Mouse (Mus musculus): ENCODE data around the gene Olfr1173. TPM values are rescaled to one million over a fixed set of nuclear protein-coding genes. Genes with fewer than 3 reads are reported as not detected.

The Olfr1173 gene
- 0.13 TPM for polyA plus RNA-seq (2017; shearing (Covaris generic))

GRCm38 (mm10) chr2:88279775-88280174 is at the start of gene Olfr1173:
Gene Olfr1173 (minus strand): TSS chr2:88279875.

GRCm38 (mm10) chr2:88327115-88327514 is 47.4 kb upstream of the Olfr1173 start, which contains the start of gene Olfr1175-ps:
Gene Olfr1175-ps (minus strand): TSS chr2:88327215.

GRCm38 (mm10) chr2:88315035-88315434 is 35.4 kb upstream of the Olfr1173 start, which contains the start of gene Olfr1174-ps:
Gene Olfr1174-ps (minus strand): TSS chr2:88315135.

GRCm38 (mm10) chr2:88228234-88228633 is 51.4 kb downstream of the Olfr1173 start, which contains the start of gene Olfr1170:
Gene Olfr1170 (minus strand): TSS chr2:88228334.

Other genes starting within 250 kb of the Olfr1173 start
- not detected for gene Olfr73, start 242.2 kb downstream of the Olfr1173 start, polyA plus RNA-seq (2017; shearing (Covaris generic))
- gene Olfr1162, start 228.7 kb downstream of the Olfr1173 start, polyA plus RNA-seq (2017; shearing (Covaris generic)), result not detected
- not detected for gene Olfr1163, start 208.0 kb downstream of the Olfr1173 start, polyA plus RNA-seq (2017; shearing (Covaris generic))
- not detected for gene Olfr1164, start 185.9 kb downstream of the Olfr1173 start, polyA plus RNA-seq (2017; shearing (Covaris generic))
- not detected for gene Olfr1166, start 151.6 kb downstream of the Olfr1173 start, polyA plus RNA-seq (2017; shearing (Covaris generic))
- not detected for gene Olfr1167, start 124.7 kb downstream of the Olfr1173 start, polyA plus RNA-seq (2017; shearing (Covaris generic))
- not detected for gene Olfr1168, start 98.0 kb downstream of the Olfr1173 start, polyA plus RNA-seq (2017; shearing (Covaris generic))
- gene Olfr1170, start 51.5 kb downstream of the Olfr1173 start, polyA plus RNA-seq (2017; shearing (Covaris generic)), result not detected
- not detected for gene Olfr1174-ps, start 35.3 kb upstream of the Olfr1173 start, polyA plus RNA-seq (2017; shearing (Covaris generic))
- 0.06 TPM for gene Olfr1175-ps, start 47.3 kb upstream of the Olfr1173 start, polyA plus RNA-seq (2017; shearing (Covaris generic))
- gene Olfr1176, start 56.8 kb upstream of the Olfr1173 start, polyA plus RNA-seq (2017; shearing (Covaris generic)), result not detected
- gene Olfr1177-ps, start 66.6 kb upstream of the Olfr1173 start, polyA plus RNA-seq (2017; shearing (Covaris generic)), result not detected
- gene Olfr1178, start 107.2 kb upstream of the Olfr1173 start, polyA plus RNA-seq (2017; shearing (Covaris generic)), result not detected
- not detected for gene Olfr1179, start 126.6 kb upstream of the Olfr1173 start, polyA plus RNA-seq (2017; shearing (Covaris generic))
- not detected for gene Olfr1180, start 139.3 kb upstream of the Olfr1173 start, polyA plus RNA-seq (2017; shearing (Covaris generic))
- 0.06 TPM for gene Olfr1181, start 146.3 kb upstream of the Olfr1173 start, polyA plus RNA-seq (2017; shearing (Covaris generic))
- gene Gm13757, start 169.3 kb upstream of the Olfr1173 start, polyA plus RNA-seq (2017; shearing (Covaris generic)), result not detected
- not detected for gene Olfr1183, start 175.0 kb upstream of the Olfr1173 start, polyA plus RNA-seq (2017; shearing (Covaris generic))
- 0.19 TPM for gene Olfr1184, start 203.7 kb upstream of the Olfr1173 start, polyA plus RNA-seq (2017; shearing (Covaris generic))
- 0.05 TPM for gene Olfr1185-ps1, start 213.4 kb upstream of the Olfr1173 start, polyA plus RNA-seq (2017; shearing (Covaris generic))
- not detected for gene Olfr1186, start 238.7 kb upstream of the Olfr1173 start, polyA plus RNA-seq (2017; shearing (Covaris generic))

All from CD4-positive, CD25-positive, alpha-beta regulatory T cell (primary cell).